Mouse (Mus musculus) A20 (cell line): ENCODE data around the gene Ifi27.
"Not testable (repeated sequence)": the region's sequence is repeated elsewhere in the genome, so short reads cannot be mapped to it uniquely, and the experiment has no call there.

ENCODE experiments used
- DNase-seq: peaks from one replicate; pipeline ENCODE4 v3.0.0-alpha.2; 2011; ENCODE audit warnings: low read depth, low spot score

Ifi27 gene

DNA sequence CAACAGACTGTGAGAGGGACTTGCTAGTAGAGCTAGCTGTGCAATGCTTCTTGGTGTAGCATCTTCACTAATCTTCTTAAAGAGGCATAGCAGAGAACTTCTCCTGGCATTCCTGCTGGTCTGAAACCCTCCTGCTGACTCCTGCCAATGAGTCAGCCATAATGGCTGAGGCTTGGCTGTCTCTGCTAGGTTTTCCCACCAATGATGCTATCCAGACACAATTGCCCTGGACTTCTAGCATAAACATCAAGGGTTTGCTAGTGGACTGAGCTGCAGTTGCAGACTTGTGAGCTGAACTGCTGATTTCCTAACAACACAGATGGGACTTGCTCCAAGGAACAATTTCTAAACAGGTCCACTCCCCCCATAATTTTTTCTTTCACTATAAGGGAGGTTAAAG, 19.4 kb downstream of the Ifi27 start:
- DNase-seq: no peak

DNA sequence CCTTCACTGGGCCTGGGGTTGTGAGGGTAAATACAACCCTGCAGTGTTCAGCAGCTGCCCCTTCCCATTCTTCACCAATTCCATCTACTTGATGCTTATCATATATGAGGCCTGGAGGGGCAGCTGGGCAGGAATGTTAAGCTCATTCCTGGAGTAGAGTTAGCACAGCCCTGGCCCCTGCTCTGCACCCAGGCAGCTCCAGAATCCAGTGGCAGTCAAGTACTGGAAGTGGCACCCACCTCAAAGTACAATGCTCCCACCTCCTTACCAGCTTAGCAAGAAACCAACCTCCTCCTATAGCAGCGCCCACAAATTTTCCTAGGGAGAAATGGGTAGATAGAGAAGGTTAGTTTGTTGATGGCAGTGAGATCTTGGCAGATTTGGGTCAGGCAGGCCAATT, 22.7 kb downstream of the Ifi27 start:
- not testable (repeated sequence) for DNase-seq

DNA sequence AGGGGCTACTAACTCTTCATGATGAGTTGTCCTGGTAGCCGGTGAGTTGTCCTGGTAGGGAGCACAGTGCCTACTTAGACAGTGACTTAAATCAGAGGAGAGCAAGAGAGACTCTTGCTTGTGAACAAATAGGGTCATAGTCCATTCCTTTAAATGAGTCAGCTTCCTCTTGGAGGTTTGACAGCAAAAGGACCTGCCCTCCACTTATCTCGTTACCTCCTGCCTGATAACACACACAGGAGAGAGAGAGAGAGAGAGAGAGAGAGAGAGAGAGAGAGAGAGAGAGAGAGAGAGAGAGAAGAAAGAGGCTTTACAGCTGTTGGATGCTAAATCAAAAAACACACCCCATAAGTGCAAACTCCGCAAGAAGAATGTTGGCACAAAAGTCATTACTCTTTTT, 23.1 kb downstream of the Ifi27 start, which contains the start of gene Ifi27l2b:
Ifi27l2b (minus strand) TSS at position 84 of the 400 bp plus-strand sequence.
- no peak for DNase-seq

DNA sequence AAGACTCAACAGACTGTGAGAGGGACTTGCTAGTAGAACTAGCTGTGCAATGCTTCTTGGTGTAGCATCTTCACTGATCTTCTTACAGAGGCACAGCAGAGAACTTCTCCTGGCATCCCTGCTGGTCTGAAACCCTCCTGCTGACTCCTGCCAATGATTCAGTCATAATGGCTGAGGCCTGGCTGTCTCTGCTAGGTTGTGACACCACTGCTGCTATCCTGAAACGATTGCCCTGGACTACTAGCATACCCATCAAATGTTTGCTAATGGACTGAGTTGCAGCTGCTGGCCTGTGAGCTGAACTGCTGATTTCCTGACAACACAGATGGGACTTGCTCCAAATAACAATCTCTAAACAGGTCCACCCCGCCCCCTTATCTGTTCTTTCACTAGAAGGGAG, 40.5 kb downstream of the Ifi27 start:
- DNase-seq: no peak

DNA sequence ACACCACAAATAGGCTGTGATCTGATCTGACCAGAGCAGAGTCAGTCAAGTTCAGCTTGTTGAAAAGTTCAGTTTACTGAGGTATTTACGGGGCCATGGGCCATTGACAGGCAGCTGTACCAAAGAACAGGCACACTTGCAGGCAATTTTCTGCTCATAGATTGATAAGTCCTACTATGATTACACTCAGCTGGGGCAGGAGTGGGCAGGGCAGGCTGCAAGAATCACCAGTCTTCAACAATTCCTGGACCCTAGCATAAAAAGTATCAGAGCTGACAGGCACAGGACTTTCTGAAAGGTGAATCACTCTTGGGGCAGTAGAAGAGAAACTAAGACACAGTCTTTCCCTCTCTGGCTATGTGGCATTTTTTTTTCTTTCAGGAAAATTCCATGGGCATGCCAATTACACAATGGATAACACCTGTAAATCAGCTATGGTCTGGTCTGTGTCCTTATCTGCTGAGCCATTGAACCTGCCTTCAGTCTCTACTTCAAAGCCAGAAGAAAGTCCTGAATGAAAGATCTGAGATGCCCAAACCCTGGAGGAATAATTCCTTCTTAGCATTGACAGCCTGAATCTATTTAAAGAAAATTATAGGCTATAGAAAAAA, 42.9 kb downstream of the Ifi27 start:
- no peak for DNase-seq

DNA sequence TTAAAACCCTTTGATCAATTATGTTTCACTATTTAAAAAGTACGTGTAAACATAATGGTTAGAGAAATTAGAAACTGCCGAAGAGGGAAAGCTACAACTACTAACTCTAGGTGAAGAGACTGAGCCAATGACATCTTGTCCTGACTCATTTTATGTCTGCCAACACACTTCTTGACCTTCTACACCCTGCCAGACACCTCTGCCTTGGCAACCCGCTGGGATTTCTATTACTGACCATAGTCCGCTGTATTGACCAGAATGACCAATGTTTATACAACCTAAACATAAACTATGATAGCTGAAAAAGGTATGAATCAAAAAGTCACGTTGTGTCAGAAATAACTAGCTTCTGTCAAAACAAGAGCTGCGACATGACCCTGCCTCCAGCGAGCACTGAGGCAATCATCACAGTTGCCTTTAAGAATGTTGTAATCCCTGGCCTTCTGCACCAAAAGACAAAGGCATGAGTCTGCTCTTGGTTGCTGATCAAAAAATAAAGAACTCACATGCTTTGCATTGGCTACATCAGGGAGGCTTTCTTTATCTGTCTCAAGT, 43.5 kb downstream of the Ifi27 start:
- no peak for DNase-seq

DNA sequence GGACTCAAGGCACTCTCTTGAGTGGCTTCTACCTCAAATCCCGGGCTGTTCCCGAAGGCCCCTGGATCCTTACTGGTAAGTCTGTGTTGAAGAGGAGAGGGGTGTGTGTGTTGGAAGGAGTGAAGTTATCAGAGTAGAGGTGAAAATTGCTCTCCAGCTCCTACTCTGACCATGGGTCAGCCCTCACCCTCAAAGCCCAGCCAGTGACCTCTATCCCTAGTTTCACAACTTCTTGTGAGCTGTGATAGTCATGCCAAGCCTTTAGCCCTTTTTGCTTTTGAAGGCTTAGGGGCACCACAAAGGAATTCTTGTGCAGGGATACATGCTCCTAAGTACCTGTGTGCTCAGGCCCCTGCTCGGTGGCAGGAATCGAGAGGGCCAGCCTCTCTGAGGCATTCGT, 47.7 kb downstream of the Ifi27 start:
- no peak for DNase-seq

DNA sequence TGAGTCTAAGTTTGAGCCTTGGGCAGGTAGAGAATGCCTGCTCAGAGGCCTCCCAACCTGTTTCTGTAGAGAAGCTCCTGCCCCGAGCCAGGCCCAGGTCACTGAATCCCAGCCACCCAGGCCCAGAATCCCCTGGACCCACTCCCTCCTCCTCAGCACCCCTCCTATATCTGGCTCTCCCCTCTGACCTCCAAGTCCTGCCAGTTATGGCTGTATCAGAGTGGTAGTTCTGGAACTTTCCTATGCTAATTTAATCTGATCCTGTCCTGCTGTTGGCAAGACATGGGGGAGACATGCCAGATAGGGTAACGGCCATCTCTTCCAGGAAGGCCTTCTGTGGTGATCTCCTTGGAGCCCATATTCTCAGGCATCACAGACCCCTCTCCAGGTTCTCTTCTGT, 48.8 kb downstream of the Ifi27 start:
- DNase-seq: no peak

DNA sequence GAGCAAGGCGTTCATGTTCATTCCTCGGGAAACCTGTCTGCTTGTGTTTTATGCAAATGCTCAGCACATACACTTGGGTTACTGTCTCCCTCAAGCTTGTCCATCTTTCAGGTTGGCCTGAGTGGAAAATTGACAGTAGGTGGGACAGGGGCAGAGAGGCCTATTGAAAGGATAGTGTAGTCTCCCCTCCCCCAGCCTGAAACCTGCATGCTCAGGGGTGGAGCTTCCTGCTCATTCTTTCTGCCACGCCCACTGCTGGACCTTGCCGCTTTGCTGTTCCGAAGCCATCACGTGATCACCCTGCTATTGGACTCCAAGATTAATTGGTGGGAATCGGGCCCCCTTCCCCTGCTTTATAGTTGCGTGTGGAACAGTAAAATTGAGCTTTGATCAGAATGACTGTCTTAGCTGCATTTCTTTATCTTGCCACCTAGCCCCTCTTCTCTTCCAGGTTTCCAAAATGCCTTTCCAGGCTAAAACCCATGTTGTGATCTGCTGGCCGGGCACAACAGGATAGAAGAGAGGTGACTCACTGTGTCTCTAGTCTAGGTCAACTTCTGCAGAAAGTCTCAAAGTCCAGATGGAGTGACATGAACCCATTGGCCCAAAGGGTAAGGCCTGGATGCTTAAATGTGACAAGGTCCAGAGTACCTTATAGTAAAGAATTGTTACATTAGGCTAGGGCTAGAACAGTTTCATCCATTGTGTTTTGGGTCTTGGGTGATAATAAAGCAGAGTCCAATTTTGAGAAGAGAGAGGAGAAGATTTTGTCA, 50.4 kb downstream of the Ifi27 start:
- DNase-seq: not testable (repeated sequence)

DNA sequence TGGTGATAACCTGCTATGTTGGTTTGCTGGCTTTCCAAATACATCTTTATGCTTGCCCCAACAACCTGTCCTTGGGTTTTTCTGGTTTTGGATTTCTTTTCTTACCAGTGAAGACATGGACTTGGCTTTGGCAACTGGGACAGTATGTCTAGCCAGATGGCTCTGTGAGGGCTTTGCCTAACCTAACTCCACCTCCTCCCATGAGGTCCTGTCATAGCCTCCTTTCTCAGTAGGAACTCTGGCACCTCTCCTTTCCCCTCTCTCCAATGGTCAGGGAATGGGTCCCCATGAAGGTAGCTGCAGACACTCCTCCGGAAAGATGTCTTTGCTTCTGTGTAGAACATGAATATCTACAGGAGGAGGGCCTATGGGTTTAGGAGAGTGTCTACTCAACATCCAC, 52.7 kb downstream of the Ifi27 start:
- DNase-seq: no peak

DNA sequence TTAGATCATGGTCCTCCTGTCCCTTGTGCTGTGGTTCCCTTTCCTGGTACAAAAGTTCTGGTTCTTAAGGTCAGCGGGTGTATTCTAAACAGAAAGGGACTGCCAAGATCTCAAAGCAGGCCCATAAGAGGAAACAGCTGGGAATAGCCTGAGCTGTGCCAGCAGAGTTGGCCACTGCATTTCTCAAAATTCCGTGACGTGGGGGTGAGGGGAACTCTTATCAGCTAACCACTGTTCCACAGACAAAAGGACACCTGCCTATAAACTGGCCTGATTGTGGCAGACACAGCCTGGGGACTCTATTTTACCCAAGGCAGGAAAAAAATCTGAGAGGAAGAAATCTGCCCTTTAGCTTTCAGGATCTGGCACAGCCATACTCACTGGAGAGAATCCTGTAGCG, 53.3 kb downstream of the Ifi27 start:
- no peak for DNase-seq

DNA sequence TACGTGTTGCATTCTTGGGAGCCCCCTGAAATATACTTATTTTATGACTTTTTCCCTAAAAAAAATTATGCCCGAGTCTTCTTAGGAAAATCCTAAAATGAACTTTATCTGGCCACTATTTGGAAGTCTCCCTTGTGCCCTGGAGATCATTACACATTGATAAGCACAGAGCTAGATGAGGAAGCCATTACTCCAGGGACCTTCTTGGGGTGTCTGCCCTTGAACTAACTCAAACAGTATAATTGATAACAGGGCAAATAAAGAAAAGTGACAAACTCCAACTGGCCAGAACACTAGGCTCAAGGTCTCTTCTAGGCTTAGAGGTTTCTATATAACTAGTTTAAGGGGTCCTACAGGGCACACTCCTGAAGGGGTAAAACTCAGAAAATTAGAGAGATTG, 53.7 kb downstream of the Ifi27 start:
- no peak for DNase-seq
